Comparison of ENCODE assay signal across 8 mouse cellular contexts in genomic region chr13:63562972-63563780, GRCm38 (mm10). TPM values are rescaled to one million over a fixed set of nuclear protein-coding genes. Genes with fewer than 3 reads are reported as not detected.
DNase-seq lines count a peak whose midpoint lies in the region; ATAC-seq and TF ChIP-seq lines count a peak whose summit lies in the region.

No protein-coding gene starts in this region.

- peak overlapping the region; percentile 98 for H3K9ac ChIP-seq in embryonic facial prominence, embryonic 14.5 days (ENCODE audit: low read depth, low read length)
- peak overlapping the region; percentile 95 for H3K9ac ChIP-seq in heart, embryonic 12.5 days
- peak overlapping the region; percentile 99 for H3K9ac ChIP-seq in kidney, embryonic 16.5 days (replicated peaks; ENCODE audit: low read length)
- H3K9ac ChIP-seq in liver, postnatal 0 days (replicated peaks), result peak overlapping the region; percentile 83
- peak overlapping the region; percentile 93 for H3K9ac ChIP-seq in neural tube, embryonic 14.5 days (replicated peaks; ENCODE audit: low read depth, low read length)

- H3K27me3 ChIP-seq in embryonic facial prominence, embryonic 14.5 days (replicated peaks; ENCODE audit: control insufficient read depth, insufficient read depth, low read length), result no peaks in the 10 kb centered on the region
- no peaks in the 10 kb centered on the region for H3K27me3 ChIP-seq in heart, embryonic 12.5 days (replicated peaks)
- no peaks in the 10 kb centered on the region for H3K27me3 ChIP-seq in kidney, embryonic 16.5 days (ENCODE audit: insufficient read depth, low read length)
- no peaks in the 10 kb centered on the region for H3K27me3 ChIP-seq in liver, postnatal 0 days (ENCODE audit: insufficient read depth, low read length)
- H3K27me3 ChIP-seq in neural tube, embryonic 14.5 days (ENCODE audit: control insufficient read depth, insufficient read depth, low read length), result no peaks in the 10 kb centered on the region

- H3K4me2 ChIP-seq in embryonic facial prominence, embryonic 14.5 days (ENCODE audit: low read depth, low read length), result peak overlapping the region; percentile 82
- H3K4me2 ChIP-seq in heart, embryonic 12.5 days, result peak overlapping the region; percentile 92
- H3K4me2 ChIP-seq in kidney, embryonic 16.5 days (replicated peaks; ENCODE audit: low read depth, low read length), result peak overlapping the region; percentile 84
- H3K4me2 ChIP-seq in liver, postnatal 0 days (ENCODE audit: low read depth, low read length), result peak overlapping the region; percentile 99
- H3K4me2 ChIP-seq in neural tube, embryonic 14.5 days (ENCODE audit: low read depth, low read length), result peak overlapping the region; percentile 96

- WGBS in embryonic facial prominence, embryonic 14.5 days, result under 1% methylated on average over 42 of the region's 51 CpGs
- WGBS in heart, embryonic 12.5 days, result under 1% methylated on average over 49 of the region's 51 CpGs
- under 1% methylated on average over 51 of the region's 51 CpGs for WGBS in kidney, embryonic 16.5 days
- WGBS in liver, postnatal 0 days (ENCODE audit: insufficient replicate concordance), result 1% methylated on average over 49 of the region's 51 CpGs
- WGBS in neural tube, embryonic 14.5 days, result under 1% methylated on average over 51 of the region's 51 CpGs

- peak; percentile 51 for ATAC-seq in embryonic facial prominence, embryonic 14.5 days (ENCODE audit: low read depth)
- peak; percentile 77 for ATAC-seq in heart, embryonic 12.5 days (ENCODE audit: insufficient number of reproducible peaks, low FRiP score)
- ATAC-seq in kidney, embryonic 16.5 days (ENCODE audit: low FRiP score, low TSS enrichment), result peak; percentile 52
- ATAC-seq in liver, postnatal 0 days, result peak; percentile 47
- ATAC-seq in neural tube, embryonic 14.5 days (ENCODE audit: low read depth), result peak; percentile 65

- peak overlapping the region; percentile 100 for H3K27ac ChIP-seq in embryonic facial prominence, embryonic 14.5 days (replicated peaks; ENCODE audit: low read depth, low read length)
- peak overlapping the region; percentile 94 for H3K27ac ChIP-seq in heart, embryonic 12.5 days (ENCODE audit: poor library complexity, severe bottlenecking)
- peak overlapping the region; percentile 98 for H3K27ac ChIP-seq in kidney, embryonic 16.5 days (ENCODE audit: low read length)
- peak overlapping the region; percentile 94 for H3K27ac ChIP-seq in liver, postnatal 0 days (ENCODE audit: low read depth)
- H3K27ac ChIP-seq in neural tube, embryonic 14.5 days (ENCODE audit: low read depth, low read length), result peak overlapping the region; percentile 98

- no peaks in the 10 kb centered on the region for H3K9me3 ChIP-seq in embryonic facial prominence, embryonic 14.5 days (ENCODE audit: control insufficient read depth, low read length)
- H3K9me3 ChIP-seq in heart, embryonic 12.5 days (replicated peaks), result no peaks in the 10 kb centered on the region
- H3K9me3 ChIP-seq in kidney, embryonic 16.5 days (ENCODE audit: low read length), result no peaks in the 10 kb centered on the region
- H3K9me3 ChIP-seq in liver, postnatal 0 days (ENCODE audit: low read length), result no peaks in the 10 kb centered on the region
- no peaks in the 10 kb centered on the region for H3K9me3 ChIP-seq in neural tube, embryonic 14.5 days (ENCODE audit: control insufficient read depth, low read length)

- no peak for TF ChIP-seq CTCF in liver, postnatal 0 days (IDR thresholded peaks at IDR 0.05; ENCODE audit: low read depth)

- peak; percentile 83 for DNase-seq in 416B (ENCODE audit: low read depth)
- DNase-seq in adrenal gland, adult 8-10 months, result peak; percentile 67
- DNase-seq in embryonic facial prominence, embryonic 14.5 days (ENCODE audit: low spot score), result peak; percentile 90
- DNase-seq in liver, postnatal 0 days, result peak; percentile 79
- DNase-seq in testis, postnatal 10 days (ENCODE audit: low spot score), result peak; percentile 83

- H3K36me3 ChIP-seq in embryonic facial prominence, embryonic 14.5 days (ENCODE audit: control insufficient read depth, insufficient read depth, low read length), result peaks cover 13% of the 10 kb centered on the region; the same call in 1 of the 2 replicates
- H3K36me3 ChIP-seq in heart, embryonic 12.5 days, result peaks cover 6% of the 10 kb centered on the region
- peaks cover 9% of the 10 kb centered on the region; the same call in 1 of the 2 replicates for H3K36me3 ChIP-seq in kidney, embryonic 16.5 days (ENCODE audit: insufficient read depth, low read length)
- H3K36me3 ChIP-seq in liver, postnatal 0 days (replicated peaks; ENCODE audit: insufficient read depth, low read length), result no peaks in the 10 kb centered on the region
- no peaks in the 10 kb centered on the region for H3K36me3 ChIP-seq in neural tube, embryonic 14.5 days (ENCODE audit: control insufficient read depth, insufficient read depth, low read length)

- TF ChIP-seq EP300 in liver, postnatal 0 days (IDR thresholded peaks at IDR 0.05; ENCODE audit: low read depth), result no peak

- peaks cover 39% of the 10 kb centered on the region for H3K4me1 ChIP-seq in embryonic facial prominence, embryonic 14.5 days (ENCODE audit: control insufficient read depth, insufficient read depth, low read length)
- peaks cover 33% of the 10 kb centered on the region for H3K4me1 ChIP-seq in heart, embryonic 12.5 days (replicated peaks)
- H3K4me1 ChIP-seq in kidney, embryonic 16.5 days (ENCODE audit: insufficient read depth, low read length), result peaks cover 44% of the 10 kb centered on the region
- H3K4me1 ChIP-seq in liver, postnatal 0 days (ENCODE audit: insufficient read depth), result peaks cover 28% of the 10 kb centered on the region
- H3K4me1 ChIP-seq in neural tube, embryonic 14.5 days (ENCODE audit: control insufficient read depth, insufficient read depth, low read length), result peaks cover 27% of the 10 kb centered on the region

- H3K4me3 ChIP-seq in embryonic facial prominence, embryonic 14.5 days (ENCODE audit: low read depth, low read length), result peak overlapping the region; percentile 89
- peak overlapping the region; percentile 81 for H3K4me3 ChIP-seq in heart, embryonic 12.5 days
- peak overlapping the region; percentile 96 for H3K4me3 ChIP-seq in kidney, embryonic 16.5 days (ENCODE audit: low read length)
- H3K4me3 ChIP-seq in liver, postnatal 0 days (ENCODE audit: low read depth, low read length), result peak overlapping the region; percentile 83
- H3K4me3 ChIP-seq in neural tube, embryonic 14.5 days (ENCODE audit: low read depth, low read length), result peak overlapping the region; percentile 89

RNA-seq across cellular contexts. Expression of gene Ptch1, which starts 10.2 kb away (rescaled TPM):
- total RNA-seq in adrenal gland, adult 8-10 months (2022), result 10 to 100 TPM; 61.8 to 83.5 (median 72.3) TPM
- polyA plus RNA-seq in embryonic facial prominence, embryonic 14.5 days (2014; fragmentation: Nextera tagmentation; extraction: Ambion mirVana), result 22.7 and 23.2 TPM in 2 replicates
- 6.4 and 7.5 TPM in 2 replicates for polyA plus RNA-seq in heart, embryonic 12.5 days (2016; fragmentation: Nextera tagmentation; extraction: Ambion mirVana)
- 15.8 and 18.9 TPM in 2 replicates for polyA plus RNA-seq in kidney, embryonic 16.5 days (2015; fragmentation: Nextera tagmentation; extraction: Ambion mirVana)
- polyA plus RNA-seq in liver, postnatal 0 days (2015; fragmentation: Nextera tagmentation; extraction: Ambion mirVana), result 1.8 and 2.5 TPM in 2 replicates
- polyA plus RNA-seq in neural tube, embryonic 14.5 days (2014; fragmentation: Nextera tagmentation; extraction: Ambion mirVana), result 26.4 and 28.7 TPM in 2 replicates

Comparison
In these comparisons a context has a peak if more than half of its experiments do, and no peak if none do; other contexts are left out.
1. Peak in every context shown above with its lines: DNase-seq, ATAC-seq, H3K4me3 ChIP-seq and H3K27ac ChIP-seq.